Mouse (Mus musculus) CD4-positive, CD25-positive, alpha-beta regulatory T cell, adult 2 months (primary cell): ENCODE measurements around the gene Sugp2.
A peak's percentile ranks its signal among the peaks of the same experiment; 100 is the strongest.

Source experiments
- DNase-seq: peaks from one replicate; pipeline ENCODE4 v3.0.0-alpha.2; 2012; ENCODE audit warnings: low read depth, low spot score

The Sugp2 gene

DNA sequence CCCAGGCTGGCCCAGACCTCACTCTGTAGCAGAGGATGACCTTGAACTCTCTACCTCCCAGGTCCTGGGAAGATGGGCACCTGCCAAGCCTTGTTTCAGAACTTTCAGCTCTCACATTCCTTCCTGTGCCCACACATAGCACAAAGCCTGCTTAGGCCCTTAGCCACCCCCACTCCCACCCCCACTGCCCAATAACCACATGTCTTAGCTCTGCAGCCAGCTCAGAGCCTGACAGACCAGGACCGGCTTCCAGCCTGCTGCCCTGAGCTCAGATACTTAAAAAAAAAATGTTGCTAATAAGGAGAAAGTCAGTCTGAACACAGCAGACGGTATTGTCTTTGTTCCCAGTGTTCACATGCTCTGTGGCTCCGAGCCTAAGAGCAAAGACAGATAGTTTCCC lies 47.0 kb downstream of the Sugp2 start:
- no peak for DNase-seq

- DNase-seq: peak; percentile 90
These were observed 48.6 kb downstream of the Sugp2 start, which contains the start of gene Homer3 for GRCm38 (mm10) chr8:70282603-70283135. TSS of gene Homer3 (plus strand) at chr8:70282827.

DNA sequence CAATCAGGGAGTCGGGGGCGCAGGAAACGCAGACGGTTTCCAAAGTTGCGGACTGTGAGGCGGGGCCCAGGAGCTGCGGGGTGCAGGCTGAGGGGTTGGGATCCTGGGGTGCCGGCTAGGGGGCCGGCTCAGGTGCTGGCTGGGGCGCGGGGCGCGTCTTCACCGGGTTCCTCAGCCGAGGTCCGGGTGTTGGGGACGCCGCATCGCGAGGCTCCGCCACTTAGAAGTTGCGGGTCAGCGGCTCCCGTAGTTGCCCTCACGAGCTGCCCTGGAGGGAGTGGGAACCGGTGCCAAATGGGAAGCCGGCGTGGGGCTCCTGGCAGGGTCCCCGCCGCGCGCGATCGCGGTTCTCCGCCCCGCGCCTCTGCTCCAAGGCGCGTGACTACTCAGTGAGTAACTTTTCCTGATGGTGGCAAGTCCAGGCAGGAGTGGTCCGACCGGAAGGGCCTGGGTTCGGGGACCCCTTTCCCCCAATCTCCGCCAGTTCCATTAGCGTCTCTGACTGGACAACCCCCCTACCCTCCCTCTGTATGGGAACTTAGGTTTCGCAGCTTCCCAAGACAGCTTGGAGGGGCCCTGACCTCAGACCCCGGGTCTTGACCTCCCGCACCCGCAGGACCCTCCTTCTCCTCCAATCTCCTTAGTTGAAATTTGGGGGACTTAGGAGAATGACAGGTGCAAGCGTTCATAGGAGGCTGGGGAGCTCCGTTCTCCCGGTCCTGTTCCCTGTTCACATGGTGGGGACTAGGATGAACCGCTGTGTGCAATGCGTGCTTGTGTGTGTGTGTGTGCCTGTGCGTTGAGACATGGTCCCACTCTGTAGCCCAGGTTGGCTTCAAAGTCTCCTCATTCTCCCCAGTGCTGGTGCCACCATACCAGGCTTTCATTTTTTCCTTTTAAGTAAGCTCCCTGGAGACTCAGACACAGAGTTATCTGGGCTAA lies 49.4 kb downstream of the Sugp2 start:
- DNase-seq: peak; percentile 21

- no peak for DNase-seq
These were observed 50.4 kb downstream of the Sugp2 start for GRCm38 (mm10) chr8:70284421-70284820.

- no peak for DNase-seq
These were observed 51.3 kb downstream of the Sugp2 start for GRCm38 (mm10) chr8:70285304-70285703.

DNA sequence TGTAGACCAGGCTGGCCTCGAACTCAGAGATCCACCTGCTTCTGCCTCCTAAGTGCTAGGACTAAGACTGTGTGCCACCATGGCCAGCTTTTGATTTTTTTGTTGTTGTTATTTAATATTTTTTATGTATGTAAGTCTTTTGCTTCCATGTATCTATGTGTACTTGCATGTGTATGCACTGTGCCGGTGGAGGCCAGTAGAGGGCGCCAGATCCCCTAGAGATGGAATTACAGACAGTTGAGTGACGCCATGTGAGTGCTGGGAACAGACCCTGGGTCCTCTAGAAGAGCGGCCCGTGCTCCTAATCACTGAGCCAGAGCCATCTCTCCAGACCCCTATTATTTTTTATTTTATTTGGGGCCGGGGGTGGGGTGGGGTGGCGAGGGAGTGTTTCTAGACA lies 52.7 kb downstream of the Sugp2 start:
- DNase-seq: peak; percentile 64

DNA sequence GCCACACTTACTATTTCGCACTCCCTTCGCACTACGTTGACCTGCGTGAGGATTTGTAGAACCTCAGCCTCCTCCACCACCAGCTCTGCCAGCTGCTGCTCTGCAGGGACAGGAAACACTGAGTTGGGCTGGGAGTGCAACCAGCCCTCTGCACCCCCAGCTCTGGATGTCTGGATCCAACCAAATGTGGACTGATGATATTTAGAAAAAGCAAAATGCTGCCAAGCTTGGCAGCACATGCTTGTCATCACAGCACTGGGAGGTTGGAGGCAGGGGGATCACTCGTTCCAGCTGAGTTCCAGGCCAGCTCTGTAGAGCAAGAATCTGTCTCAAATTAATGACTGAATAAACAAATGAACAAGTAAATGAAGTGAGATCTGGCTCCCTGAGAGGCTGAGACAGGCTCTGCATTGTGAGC lies 60.0 kb downstream of the Sugp2 start:
- no peak for DNase-seq

DNA sequence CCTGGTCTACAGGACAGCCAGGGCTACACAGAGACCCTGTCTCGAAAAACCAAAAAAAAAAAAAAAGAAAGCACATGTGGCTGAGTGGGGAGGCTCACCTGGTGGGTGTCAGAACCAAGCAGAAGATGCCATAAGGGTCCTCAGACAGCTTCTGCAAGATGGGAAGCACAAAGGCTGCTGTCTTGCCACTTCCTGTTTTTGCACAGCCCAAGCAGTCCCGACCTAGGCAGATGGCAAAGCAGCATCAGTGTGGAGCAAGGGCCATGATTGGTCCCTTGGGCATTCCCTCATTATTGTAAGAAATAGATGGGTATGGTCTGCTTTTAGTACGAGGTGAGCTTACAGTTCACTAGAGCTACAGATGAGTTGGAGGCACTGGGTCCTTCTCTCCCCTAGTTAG lies 66.9 kb downstream of the Sugp2 start:
- no peak for DNase-seq

- peak; percentile 95 for DNase-seq
These were observed 68.4 kb downstream of the Sugp2 start, which contains the start of the genes Ddx49 and Cope for GRCm38 (mm10) chr8:70302358-70302890. TSS of gene Ddx49 (minus strand) at chr8:70302489. TSS of gene Cope (plus strand) at chr8:70302518.

GRCm38 (mm10) chr8:70302901-70303300 lies 68.9 kb downstream of the Sugp2 start:
- DNase-seq: no peak

GRCm38 (mm10) chr8:70309311-70309710 lies 75.3 kb downstream of the Sugp2 start:
- DNase-seq: peak; percentile 59

DNA sequence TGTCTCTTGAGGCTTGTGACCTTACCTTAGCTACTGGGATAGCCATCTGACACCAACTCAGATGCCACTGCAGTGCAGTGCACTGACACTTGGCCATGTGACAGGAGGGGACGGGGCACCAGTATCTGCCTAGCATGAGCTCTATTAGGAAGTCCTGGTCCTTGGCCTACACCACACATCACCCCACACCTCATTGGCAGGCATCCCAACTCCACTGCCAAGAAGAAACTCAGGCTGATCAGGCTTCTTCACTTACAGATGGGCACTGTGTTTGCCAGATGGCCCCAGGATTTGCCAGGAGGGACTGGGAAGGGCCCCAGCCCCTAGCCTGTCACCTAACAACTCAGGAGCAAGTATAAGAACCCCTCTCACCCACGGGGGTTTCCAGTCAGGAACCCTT lies 79.4 kb downstream of the Sugp2 start:
- no peak for DNase-seq

DNA sequence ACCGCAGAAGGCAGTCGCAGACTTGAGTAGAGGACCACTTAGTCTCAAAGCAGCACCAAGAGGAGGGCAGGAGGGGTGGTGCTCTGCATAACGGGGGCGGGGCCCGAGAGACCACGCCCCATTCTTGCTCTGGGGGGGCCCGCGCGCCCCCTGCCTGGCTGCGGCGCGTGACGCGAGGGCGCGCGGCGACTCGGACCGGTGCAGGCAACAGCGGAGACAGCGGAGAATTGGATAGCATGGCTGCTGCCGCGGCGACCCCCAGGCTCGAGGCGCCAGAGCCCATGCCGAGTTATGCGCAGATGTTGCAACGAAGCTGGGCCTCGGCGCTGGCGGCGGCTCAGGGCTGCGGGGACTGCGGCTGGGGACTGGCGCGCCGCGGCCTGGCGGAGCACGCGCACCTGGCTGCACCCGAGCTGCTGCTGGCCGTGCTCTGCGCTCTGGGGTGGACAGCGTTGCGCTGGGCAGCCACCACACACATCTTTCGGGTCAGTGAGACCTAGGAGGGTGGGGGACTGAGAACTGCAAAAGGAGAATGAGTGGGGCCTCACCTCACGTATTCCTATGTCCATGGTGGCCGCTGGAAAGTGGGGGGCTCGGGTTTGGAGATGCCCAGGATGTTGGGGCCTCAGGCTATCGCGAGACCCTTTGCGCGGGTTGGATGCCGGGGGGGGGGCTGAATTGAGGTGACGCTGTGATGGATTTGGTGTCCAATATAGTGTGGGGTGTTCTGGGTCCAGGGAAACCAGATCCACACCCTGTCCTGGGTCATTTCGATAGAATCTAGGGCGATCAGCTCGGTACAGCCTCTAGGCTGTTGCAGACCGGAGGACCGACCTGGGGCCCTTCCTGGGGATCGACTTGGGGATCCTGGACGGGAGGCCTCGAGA lies 81.8 kb downstream of the Sugp2 start, which contains the start of gene Cers1:
Cers1 (plus strand) TSS at position 152 of the 887 bp plus-strand sequence.
- DNase-seq: no peak

GRCm38 (mm10) chr8:70316511-70317504 lies 82.8 kb downstream of the Sugp2 start:
- DNase-seq: no peak

DNA sequence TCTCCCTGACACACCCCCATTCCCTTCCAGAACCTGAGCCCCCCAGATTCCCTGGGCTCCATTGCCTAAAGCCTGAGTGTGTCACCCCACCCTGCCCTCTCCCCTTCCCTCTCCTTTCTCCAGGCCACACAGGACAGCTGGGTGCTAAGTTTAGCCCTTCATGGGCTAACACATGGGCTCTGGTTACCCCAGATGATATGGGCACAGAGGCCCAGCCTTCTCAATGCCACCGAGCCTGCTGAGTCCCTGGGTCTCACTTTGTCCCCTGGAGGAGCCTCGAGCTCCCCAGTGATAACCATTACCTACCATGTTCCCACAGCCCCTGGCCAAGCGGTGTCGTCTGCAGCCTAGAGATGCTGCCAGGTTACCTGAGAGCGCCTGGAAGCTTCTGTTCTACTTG lies 83.8 kb downstream of the Sugp2 start:
- DNase-seq: no peak

DNA sequence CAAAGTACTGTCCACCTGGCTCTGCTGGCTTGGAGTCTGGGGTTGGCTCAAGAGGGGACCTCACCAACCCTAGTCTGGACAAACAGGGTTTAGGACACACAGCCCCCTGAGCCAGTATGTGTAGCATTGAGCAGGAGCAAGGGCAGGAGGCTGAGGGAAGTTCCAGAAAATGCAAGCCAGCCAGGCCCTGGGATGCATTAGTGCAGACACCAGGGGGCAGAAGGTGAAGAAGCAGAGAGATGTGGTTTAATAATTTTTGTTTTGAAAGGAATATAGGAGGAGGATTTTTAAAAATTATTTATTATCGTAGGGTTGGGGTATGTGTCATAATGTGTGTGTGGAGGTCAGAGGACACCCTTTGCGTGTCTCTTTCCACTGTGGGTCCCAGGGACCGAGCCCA lies 89.7 kb downstream of the Sugp2 start:
- no peak for DNase-seq

- DNase-seq: no peak
These were observed 93.5 kb downstream of the Sugp2 start for GRCm38 (mm10) chr8:70327512-70327911.

GRCm38 (mm10) chr8:70329124-70329834 lies 95.3 kb downstream of the Sugp2 start, which contains the start of gene Gdf1:
TSS of gene Gdf1 (plus strand) at chr8:70329817.
- DNase-seq: no peak
